Mouse (Mus musculus) thymus, postnatal 14 days (tissue): ENCODE results near the gene Ncbp3.

Experiments
- DNase-seq: peaks from one replicate; pipeline ENCODE4 v3.0.0; 2021

Gene Ncbp3

DNA sequence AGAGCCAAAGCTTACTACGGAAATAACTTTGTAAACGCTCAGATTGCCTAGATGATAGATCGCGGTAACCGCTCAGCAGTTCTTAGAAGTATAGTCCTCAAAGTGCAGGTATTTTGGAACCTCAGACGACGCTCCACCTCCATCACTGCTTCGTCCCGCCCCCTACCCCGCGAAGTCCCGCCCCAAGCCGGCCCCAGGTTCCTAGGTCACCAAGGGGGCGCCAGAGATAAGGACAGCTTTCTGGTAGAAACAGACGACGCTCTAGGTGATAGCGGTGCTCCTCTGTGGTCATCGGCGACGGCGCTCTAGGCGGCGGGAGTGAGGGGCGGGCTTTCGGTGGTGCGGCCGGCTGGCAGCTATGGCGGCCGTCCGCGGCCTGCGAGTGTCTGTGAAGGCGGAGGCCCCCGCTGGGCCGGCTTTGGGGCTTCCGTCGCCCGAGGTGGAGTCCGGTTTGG lies at the start of gene Ncbp3:
TSS of gene Ncbp3 (plus strand) at position 242 of the 455 bp plus-strand sequence.
- DNase-seq = peak; percentile 98

DNA sequence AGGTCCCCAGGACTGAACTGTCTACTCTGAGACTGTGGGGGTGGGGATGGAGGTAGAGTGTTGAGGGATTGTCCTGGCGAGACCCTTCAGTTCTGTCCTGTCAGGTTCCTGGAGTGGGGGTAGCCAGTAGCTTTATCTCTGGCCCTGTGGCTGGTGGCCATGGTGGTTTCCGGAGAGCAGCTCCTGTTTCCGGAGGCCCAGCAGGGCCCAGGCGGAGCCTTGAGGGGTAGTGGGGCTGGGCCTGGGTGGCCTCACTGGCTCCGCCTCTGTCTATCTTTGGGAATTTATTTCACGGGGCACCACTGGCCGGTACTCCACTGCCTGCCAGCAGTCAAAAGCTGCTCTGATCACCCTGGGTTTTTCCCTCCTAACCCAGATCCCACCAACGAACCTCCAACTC lies 48.8 kb upstream of the Ncbp3 start, which contains the start of gene P2rx1:
TSS of gene P2rx1 (plus strand) at position 333 of the 400 bp plus-strand sequence.
- DNase-seq = no peak

DNA sequence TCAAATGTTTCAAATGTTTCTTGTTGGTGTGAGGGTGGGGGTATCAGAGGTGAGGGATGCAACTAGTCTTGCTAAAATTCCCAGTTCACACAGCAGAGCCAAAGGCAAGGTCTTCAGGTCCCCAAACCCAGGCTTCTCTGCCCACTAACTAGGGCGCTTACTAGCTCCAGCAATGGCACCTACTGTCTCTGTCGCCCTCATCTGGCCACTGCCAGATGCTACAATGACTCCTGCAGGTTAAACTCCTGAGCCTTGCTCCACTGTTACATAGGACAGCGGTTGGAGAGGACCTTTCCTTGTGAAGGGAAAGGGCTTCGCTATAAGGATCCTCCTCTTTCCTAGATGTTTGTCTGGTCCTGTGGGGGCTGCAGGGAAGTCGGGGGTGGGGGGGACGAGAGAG lies 46.6 kb upstream of the Ncbp3 start:
- DNase-seq = peak; percentile 80

DNA sequence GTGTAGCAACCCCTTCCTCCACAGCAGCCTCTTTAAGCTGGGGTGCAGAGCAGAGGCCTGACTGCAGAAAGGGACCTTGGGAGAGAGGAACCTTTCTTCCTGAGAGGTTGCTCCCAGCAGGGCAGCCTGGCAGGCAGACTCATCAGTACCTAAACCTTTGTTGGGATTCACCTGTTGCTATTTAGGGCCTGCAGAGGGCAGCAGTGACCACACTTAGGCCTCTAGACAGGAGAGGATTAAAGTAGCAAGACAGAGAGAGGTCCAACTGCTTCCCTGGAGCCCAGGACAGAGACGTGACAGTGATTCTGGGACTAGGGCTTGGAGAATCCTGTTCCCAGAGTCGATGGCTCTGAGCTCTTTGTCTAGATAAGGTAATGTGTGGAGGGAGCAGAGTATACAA lies 41.2 kb upstream of the Ncbp3 start:
- DNase-seq = peak; percentile 66

DNA sequence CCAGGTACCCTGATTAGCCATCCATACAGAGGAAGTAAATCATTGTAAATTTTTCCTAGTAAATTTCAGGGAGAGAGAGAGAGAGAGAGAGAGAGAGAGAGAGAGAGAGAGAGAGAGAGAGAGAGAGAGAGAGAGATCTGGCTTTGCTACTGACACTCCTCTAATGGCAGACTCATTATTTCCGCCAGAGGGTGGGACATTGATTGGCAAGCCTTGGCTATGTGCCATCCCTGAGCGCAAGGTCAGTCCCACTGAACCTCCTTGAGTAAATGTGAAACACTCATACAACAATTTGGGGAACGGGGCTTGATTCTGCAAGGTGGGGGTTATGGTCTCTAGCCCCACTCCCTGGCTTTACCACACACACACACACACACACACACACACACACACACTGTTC lies 40.5 kb upstream of the Ncbp3 start:
- DNase-seq = no peak

DNA sequence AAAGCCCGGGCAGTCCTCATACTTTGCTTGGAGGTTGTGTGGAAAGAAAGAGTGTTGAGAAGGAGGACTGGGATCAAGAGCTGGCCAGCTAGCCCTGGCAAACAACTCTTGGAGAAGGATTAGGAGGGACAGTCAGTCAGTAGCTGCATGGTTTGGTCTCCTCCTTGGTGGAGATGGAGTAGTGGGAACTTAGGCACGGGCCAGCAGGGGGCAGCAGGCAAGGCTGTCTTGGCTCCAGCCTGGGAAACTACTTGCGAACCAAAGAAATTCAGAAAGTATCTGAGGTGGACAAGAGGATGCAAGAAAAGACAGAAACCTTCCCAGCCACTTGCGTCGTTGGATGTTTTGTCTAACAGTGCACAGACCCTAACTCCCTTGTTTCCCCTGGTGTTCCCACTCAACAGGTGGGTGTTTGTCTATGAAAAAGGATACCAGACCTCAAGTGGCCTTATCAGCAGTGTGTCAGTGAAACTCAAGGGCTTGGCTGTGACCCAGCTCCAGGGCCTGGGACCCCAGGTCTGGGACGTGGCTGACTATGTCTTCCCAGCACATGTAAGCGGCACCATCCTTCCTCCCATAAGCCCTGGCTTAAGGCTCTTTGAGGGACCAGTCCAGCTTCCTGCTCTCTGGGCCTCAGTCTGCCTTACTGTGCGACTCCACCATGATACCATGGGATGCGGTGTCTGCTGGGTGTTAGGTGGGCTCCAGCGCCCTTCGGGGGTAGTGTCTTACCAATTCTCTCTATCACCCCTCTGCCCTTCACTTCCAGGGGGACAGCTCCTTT lies 39.7 kb upstream of the Ncbp3 start:
- DNase-seq = peak; percentile 85

DNA sequence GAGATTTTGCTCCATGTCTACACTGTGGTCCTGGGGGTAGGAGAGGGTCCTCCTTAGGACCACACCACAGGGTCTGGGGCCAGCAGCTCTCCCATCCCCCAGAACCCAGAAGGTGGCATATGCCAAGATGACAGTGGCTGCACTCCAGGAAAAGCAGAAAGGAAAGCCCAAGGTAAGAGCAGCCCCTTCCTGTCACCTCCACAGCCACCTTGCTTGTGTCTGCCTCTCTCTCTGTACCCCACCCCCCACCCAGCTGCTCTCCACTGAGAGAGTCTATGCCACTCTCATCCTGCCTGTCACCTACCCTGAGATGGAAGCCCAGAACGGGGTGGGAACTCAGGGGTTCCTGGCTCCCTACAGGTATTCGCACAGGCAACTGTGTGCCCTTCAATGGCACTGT lies 38.8 kb upstream of the Ncbp3 start:
- peak; percentile 67 for DNase-seq

DNA sequence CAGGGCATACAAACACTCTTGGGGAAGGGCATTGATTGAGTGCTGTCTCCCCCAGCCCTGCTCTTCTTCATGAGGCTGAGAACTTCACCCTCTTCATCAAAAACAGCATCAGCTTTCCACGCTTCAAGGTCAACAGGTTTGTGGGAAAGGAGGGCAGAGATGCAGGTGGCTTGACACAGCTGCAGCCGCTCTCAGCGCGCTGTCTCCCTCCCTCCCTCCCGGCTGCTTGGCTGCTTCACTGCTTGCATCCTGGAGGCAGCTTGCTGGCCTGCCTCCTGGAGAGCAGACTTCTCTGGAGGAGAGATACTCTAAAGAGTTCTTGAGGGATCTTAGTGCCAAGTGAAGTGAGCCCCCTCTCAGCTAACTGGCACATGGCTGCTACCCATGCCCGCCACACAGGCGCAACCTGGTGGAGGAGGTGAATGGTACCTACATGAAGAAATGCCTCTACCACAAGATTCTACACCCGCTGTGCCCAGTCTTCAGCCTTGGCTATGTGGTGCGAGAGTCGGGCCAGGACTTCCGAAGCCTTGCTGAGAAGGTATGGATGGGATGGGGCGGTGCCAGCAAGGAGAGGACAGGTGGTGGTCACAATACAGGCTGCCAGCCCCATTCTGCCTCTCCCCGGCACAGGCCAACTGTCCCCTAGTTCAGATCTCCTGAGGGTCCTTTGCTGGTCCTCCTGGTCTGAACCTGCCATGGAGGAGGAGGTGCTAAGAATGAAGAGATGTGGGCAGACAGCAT lies 37.9 kb upstream of the Ncbp3 start:
- peak; percentile 80 for DNase-seq

DNA sequence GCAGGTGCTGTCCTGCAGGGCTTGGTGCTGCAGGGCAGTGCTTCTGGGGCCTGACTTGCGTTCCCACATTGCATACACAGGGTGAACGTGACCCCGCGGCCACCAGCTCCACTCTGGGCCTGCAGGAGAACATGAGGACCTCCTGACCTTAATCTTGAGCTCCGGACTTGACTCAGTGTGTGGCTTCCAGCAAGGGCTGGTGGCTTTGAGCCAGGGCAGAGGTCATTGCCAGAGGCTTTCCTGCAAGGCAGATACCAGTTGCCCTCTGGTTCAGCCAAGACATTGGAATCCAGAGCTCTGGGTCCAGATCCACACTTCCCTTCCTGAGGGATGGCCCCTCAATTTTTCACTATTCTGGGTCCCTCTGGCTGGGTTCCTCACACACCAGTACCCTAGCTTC lies 33.6 kb upstream of the Ncbp3 start:
- no peak for DNase-seq

DNA sequence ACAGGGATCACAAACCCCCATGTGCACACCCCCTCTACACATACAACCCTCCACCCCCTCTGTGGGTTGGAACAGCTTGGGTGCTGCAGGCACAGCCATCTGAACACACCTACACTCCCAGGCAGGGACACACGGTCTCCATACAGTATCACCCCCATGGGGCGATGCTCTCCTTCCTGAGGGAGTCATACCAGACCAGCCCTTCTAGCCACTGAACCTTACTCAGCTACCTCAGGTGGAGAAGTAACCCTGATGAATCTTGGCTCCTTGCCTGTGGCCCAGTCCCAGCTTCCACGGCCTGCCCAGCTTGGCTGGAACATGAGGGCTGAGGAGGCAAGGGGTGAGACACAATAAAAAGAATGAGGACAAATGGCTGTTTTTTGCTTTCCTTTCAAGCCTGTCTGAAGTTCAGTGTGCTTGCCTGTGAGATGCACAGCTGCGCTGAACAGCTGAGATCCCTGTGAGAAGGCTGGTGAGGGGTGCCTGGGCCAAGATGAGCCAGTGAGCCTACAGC lies 32.7 kb upstream of the Ncbp3 start:
- DNase-seq = peak; percentile 80

DNA sequence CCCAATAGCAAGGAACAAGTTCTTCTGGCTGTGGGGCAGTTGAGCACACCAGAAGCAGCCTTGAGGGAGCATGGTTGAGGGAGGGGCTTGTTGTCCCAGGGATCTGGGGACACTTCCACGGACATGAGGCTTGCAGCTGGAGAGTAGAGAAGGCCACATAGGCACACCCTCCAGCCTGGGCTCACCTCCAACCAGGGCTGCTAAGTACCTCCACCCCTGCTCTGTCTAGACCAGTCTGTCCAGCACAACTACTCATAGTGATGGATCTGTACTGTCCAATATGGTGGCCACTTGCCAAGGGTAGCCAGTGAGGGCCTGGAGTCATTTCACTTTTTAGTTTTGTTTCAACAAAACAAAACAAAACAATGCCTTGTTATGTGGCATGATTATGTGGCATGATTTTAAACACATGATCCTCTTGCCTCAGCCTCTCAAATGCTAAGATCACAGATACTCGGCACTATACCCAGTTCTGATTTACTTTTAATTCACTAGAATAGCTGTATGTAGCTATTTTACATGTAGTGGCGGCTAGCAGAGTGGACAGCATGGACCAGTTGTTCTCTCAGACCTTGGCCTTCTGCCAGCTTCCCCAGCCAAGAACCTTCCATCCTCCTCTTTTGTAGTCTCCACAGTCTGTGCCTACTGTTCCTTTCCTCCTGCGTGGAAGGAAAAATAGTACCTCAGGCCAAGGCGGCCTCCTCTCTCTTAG lies 32.0 kb upstream of the Ncbp3 start:
- DNase-seq = peak; percentile 3

DNA sequence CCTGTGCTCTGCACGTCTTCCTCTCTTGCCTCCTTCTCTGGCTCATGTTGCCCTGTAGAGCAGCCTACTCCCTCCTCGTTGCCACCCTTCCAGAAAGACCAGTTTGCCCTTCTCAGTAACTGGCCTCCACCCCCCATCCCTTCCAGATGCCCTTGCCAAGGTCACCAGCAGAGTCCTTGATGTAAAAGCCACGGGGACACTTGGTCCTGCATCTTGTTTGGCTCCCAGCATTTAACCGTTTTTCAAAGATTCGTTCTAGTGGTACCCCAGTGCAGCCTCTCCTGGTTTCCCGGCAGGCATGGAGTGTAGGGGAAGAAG lies 31.5 kb upstream of the Ncbp3 start:
- no peak for DNase-seq

DNA sequence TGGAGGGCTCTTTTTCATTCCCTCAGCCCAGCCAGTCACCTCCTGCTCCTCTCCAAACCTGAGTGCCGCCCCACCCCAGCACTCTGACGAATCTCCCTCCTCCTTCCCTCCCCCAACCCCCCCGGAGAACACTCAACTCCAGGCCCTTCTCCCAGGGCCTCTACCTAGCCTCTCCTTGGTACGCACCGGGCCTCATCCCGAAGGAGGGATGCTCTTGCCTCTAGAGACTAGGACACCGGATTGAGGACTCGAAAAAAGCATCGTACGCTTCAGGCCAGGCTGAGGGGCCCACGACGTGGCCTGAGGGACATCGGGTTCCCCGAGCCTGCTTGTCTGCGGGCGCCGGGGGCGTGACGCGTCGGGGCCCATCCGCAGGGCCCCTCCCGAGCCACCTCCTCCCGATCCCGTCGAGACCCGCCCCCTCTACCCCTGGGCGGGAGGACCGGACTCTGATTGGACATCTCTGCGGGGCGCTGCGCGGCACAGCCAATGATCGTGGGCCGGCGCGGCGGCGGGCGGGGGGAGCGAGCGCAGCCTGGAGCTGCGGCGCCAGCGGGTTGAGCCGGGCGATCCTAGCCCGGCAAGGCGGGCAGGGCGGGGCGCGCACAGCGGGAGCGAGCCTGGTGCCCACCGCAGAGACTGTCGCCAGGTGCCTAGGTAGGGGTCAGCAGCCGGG lies 29.0 kb upstream of the Ncbp3 start, which contains the start of gene Camkk1:
TSS of gene Camkk1 (plus strand) at position 538 of the 676 bp plus-strand sequence.
- peak; percentile 97 for DNase-seq

DNA sequence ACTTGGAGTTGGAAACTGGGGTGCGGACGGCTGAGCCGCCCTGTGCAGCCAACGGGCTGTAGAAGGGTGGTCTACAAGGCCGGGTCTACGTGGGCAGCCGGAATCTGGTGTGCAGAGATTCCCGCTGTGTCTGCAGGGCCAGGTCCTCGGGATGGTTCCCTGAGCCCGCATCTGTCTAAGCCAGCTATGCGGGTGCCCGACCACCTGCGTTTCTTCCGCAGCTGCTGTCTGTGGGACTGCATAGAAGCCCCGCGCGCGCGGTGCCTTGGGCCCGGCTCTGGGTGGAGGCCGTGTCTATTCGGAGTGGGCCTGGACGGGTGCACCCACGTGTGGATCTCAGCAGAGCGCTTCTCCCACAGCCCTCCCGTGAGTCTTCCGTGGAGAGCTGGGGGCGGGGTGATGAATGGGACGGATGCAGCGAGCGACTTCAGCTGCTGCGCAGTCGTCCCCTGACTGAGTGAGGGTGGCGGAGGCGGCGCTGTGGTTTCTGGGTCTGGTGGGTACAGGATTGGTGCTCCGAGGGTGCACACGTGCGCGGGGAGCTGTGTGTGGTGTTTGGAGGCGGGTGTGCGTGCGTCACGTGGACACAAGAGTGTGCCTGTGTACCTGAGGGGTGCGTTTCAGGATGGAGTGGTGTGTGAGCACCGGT lies 28.3 kb upstream of the Ncbp3 start:
- DNase-seq = peak; percentile 97

DNA sequence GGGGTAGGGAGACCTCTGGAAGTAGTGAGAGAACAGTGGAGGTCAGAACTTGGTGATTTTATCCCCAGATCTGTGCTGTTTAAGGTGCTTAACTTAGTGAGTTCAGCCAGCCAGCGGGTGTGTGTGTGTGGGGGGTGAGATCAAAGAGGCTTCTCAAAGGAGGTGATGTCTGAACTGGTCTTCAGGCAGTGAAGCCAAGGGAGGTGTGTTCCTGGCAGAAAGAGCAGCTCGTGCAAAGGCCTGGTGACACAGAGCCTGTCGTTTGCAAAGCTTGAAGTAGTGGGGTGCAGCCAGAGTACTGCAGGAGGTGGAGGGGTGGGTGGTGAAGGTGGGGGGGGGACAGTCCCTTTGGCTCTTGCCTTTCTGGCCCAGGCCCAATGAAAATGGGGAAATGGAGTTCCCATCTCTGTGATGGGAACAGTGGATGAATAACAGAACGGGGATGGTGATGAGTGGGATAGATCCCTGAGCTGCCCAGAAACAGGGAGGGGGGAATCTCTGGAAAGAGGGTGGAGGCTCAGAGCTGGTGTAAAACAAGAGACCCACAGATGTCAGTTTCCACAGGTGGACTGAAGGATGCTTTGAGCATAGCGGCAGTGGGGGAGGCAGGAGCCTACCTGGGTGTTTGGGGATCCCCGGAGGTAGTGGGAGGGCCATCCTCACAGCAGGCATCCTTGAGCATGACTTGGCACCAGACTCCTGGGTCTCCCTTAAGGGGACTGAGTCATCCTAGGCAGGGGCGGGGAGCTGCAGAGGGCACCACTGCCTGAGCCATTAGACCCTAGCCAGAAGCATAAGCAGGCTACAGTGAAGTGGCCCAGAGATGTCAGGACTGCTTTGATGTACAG lies 26.4 kb upstream of the Ncbp3 start:
- DNase-seq = no peak

DNA sequence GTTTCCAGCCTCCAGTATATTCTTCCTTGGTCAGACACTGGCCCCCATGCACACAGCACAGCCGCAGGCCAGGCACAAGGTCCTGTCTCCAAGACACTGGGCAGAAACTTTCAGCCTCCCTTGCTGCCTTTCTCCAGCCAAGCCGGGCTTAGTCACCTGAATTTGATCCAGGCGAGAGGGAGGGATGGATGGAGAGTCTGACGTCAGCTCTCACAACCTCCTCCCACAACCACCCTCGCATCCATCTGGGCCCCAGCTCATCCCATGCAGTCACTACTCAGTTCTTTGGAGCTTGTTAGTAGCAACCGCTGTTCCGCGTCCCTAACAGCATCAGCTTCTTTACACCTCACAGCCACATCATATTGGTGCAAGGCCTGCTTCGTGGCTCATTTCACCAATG lies 24.5 kb upstream of the Ncbp3 start:
- DNase-seq = no peak

DNA sequence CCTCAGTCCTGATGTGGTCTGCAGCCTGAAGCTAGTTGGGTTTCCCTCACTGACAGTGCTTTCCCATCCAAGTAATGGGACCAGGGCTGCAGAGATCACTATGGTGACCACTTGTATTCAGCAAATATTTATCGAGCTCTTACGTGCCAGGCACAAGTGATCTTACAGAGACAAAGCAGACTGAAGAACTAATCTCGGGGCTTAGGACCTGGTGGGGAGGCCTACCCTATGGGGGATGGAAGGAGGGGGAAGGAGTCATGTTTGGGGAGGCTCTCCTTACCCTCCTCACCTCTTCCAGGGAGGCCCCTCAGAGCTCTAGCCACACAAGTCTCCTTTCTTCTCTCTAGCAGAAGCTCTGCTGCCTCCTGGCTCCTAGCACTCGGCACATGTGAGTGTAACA lies 23.8 kb upstream of the Ncbp3 start:
- DNase-seq = no peak

DNA sequence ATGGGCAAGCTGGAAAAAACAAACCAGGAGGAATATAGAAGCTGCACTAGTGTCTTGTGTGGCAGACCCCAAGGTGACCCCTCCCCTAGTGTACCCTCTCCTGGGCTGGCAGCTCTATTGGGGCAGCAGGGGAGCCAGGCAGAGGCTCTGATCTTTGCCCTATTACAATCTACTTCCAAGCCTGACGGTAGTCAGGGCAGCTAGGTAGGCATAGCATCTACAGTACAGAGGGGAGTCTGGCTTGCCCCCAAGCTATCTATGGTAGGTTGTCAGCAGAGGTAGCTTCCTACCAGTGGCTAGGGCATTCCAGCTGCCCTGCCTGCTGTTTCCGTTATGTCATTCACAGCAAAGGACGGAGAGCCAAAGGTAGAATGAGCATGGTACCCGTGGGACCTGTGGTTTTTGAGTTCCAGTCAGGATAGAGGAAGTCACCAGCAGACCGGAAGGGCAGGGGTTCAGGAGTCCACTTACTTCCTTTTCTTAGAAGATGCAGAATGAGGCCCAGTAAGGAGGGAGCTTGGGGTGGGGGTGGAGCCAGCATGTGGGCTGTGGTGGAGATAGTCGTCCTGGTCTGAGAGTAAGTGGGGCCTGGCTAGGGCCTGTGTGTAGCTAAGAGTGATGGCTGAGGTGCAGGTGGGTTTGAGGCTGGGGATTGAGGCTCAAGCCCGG lies 23.2 kb upstream of the Ncbp3 start:
- DNase-seq = no peak

DNA sequence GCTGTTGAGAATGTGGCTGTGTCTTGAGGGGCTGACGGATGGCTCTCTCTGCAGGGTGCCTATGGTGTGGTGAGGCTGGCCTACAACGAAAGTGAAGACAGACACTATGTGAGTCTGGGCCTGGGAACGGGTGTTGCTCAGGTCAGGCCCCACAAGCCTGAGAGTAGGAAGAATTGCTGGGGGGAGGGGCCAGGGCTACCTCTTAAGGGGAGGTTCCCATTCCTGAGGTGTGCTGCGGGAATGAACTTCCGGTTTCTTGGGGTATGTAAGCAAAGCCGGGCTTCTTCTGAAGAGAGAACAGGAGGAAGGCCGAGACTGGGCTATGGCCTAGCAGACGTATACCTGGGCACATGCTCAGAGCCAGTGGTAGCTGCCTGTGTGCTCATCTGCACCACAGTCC lies 20.6 kb upstream of the Ncbp3 start:
- DNase-seq = no peak

DNA sequence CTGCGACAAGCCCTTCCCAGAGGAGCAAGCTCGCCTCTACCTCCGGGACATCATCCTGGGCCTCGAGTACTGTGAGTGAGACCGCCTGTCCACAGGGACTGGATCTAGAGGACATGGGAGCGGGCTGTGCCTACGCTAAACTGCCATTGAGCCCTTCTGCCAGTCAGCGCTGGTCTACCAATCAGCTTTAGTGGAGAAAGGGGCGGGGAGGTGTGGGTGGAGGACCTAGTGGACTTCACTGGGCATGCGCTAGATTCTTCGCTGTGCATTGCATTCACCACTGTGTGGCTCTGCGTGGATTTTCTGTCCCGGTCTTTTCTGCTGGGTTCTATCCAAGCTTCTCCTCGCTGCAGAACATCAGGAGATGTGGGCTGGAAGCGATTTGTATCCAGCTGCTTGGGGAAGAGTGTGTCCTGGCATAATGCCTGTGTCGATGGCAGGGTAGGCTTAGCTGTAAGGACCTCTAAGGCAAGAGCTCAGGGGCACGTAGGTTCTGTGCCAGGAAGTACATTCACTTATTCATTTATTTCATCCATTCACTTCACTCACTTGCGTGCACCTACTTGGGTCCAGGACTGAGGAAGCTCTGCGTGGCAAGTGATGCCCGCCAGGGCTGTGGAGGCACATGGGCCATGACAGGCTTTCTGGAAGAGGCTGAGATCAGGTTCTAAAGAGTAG lies 16.6 kb upstream of the Ncbp3 start:
- DNase-seq = peak; percentile 67
